Mouse (Mus musculus) common myeloid progenitor, adult 5-6 weeks (primary cell): Measurements from ENCODE around the gene Tgfbr2. TPM values are rescaled to one million over a fixed set of nuclear protein-coding genes. Genes with fewer than 3 reads are reported as not detected.

ENCODE experiments used
- ATAC-seq: replicated peaks from 2 replicates; pipeline ENCODE4 v1.8.0; 2016; ENCODE audit warnings: low read depth, mild to moderate bottlenecking, moderate TSS enrichment, inconsistent platforms; ENCODE audit not compliant: poor library complexity, severe bottlenecking
- total RNA-seq: library from RNA; stranded (forward); fragments of 200-1000, 187-1606 nt; gene quantifications from 2 replicates; pipeline ENCODE4 v1.2.3, GENCODE M21; 2017

Tgfbr2 gene
- total RNA-seq, 1 experiment from 2014 or later = 19.1 TPM

DNA sequence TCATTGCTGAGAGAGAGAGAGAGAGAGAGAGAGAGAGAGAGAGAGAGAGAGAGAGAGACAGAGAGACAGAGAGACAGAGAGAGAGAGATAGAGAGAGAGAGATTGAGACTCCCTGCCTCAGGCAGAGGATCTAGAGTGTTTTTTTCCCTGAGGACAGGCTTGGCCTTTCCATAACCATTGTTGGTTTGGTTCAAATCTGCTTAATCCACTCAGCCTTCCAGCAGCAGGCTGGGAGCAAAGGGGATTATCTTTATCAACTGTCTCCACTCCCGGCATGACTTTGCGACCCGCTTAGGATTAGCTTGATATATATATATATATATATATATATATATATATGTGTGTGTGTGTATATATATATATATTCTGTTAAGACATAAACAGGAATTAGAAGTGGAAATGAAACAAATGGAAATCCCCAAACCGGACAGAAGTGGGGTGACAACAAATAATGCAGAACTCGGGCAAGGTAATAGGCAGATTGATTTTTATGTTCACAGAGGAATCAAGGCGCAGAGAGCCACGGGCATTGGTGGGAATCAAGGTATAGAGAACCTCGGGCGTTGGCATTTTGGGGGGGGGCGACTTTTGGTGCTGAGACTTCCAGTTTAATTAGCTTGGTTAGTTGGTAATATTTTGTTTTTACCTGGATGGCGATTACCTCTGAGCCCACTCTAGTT, 22.5 kb upstream of the Tgfbr2 start:
- ATAC-seq = no peak

DNA sequence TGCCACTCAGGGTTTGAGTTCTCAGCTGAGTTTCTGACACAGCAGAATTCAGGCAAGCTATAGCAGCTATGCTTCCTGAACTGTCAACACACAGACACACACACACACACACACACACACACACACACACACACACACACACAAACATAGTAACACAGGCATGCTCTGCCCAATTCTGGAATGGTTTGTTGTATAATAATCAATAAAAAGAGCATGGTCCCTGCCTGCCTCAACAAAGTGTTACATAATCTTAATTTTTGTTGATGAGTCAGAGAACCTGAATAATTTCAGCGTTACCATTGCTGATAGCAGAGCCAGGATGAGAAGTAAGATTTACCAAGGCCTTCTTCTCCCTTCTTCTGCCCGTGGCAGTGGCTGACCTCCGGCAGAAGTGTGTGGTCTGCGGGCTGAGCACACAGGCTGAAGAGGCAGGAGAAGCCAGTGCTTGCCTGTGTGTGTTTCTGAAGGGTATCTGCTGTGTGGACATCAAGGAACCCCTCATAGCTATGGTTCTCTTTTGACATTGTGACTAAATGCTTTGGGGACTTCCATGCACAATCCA, 18.8 kb upstream of the Tgfbr2 start:
- ATAC-seq = peak; percentile 74

DNA sequence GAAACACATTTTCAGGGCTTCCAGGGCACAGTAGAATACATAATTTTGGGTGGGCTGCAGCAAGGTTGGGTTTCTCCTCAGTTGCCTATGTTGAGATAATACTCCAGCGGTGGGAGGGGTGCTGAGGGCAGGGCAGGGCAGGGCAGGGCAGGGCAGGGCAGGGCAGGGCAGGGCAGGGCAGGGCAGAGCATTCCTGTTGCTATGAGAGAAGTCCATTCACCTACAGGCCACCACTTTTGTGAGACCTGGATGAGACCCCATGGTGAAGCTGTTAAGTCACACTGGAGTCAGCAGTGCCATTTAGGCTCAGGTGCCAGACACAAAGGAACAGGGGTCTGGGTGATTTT, 18.3 kb upstream of the Tgfbr2 start:
- no peak for ATAC-seq

DNA sequence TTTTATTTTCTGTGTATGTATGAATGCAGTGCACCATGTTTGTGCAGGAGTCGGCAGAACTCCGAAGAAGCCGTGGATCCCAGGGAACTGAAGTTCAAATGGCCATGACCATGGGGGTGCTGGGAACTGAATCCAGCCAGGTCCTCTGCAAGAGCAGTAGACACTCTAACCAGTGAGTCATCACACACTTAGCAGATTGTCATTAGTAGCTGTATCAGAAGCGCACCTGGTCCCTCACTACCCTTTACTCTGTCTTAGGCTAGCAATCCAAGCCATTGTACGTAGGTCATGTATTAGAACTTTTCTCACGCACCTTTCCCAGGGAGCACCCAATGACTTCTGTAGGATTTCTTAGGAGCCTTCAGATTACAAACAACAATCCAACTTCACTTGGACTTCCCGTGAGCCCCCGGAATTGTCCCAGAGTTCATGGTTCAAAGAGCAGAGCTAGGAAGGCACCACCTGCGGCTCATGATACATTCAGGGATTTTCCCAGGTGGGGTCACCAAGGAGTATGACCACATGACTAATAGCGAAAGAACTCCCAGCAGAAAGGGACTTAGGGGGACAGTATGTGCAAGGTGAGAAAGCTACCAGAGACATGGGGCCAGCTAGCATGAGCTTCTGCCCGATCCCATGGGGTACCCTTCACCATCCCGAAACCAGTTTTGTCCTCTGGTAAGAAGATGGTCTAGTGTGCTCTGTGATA, 17.8 kb upstream of the Tgfbr2 start:
- ATAC-seq = no peak

DNA sequence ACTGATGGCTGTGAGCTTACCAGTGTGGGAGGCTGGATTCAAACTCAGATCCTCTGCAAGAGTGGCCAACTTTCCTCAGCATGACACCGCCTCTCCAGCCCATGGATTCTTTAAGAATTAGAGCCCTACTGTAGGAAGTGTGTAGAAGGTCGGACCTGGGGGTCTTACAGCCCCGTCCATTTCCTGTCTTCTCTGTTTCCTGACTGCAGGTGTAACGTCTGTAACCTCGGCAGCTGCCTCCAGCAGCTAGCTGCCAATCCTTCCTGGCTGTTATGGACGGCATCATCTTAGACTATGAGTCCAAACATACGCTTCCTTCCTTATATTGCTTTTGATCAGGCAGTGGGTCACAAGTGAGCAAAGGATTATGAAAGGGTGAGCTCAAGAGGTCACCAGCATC, 17.1 kb upstream of the Tgfbr2 start:
- ATAC-seq = no peak

DNA sequence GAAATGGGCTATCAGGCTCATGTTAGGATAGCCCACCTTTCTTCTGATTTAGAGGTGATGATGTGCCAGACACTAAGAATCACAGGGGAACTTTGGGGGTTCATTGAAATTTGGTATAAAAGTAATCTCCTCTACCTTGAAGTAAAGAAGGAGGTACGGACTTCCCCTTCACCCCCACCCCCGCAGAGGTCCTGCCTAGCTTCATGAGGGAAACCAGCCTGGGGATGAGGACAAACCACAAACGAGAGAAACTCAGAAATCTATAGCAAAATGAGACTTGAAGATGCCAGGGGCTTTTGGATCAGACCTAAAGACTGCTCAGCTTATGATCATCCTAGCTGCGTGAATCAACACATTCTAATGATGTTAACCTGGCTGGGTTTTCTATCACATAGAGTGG, 14.7 kb upstream of the Tgfbr2 start:
- no peak for ATAC-seq

DNA sequence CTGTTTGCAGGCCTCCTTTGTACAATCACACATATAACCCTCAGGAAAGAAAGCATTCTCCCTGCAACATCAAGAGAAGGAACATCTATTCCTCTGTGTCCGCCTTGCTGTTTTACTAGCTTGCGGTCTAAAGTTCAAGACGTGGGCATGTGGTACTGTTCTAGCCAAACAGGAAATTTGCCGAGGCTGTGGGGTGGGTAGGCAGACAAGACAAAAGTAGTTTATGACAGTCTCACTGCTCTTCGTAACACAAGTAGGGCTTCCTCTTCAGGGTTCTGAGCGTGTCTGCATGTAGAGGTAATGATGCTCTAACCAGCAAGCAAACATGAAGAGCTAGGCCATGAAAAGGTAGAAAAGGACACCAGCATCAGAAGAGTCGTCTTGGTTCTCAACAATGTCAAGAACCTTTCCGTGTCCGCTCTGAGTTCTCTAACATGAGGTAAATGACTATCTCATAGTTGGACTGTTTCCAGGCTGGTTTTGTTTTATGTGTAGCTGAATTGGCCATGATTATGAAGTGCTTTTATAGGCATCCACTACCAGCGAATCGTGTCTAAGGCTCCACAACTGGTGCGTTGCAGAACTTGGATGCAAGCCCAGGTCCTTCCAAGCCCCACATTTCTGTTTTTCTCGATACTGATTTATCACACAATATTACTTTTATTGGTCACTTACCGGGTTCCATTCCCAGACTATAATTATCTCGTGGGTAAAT, 13.9 kb upstream of the Tgfbr2 start:
- ATAC-seq = no peak

DNA sequence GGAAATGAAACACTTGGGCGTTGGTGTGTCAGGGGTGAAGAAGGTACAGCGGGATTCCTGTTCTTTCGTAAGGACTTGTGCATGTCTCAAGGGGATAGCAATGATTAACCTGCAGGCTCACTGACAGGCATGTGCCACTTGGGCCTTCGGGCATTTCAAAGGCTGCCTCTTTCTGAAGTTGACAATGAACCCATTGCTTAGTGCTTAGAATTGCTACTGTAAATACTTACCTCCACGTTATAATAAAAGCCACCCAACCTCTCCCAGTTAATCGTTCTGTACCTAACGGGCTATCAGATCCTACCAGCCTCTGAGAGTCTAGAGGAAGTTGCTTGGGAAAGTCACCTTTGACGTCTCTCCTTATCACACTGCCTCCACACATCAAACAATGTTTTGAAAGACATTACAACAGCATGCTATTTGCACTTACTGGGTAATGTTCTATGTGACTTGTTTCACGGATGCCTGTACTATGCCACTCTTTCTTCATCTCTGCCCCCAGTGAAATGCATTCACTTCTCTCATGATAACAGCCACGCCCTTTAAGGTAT, 12.1 kb upstream of the Tgfbr2 start:
- no peak; the same call in 1 of the 2 replicates for ATAC-seq

DNA sequence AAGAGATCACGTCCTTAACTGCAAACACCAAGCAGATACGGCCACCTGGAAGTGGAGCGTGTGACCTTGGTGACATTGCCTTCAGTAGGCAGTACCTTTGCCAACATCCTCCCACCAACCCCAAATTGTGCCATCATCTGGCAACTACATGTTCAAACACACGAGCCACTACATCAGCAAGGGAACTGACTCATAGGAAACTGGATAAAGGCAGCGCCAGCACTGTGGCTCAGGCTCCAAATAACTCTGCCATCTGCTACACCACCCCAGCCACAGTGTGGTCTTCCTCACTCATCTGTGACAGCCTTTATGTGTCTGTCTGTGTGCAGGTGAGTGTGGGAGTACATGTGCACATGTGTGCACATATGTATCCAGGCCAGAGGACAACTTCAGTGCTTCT, 9.7 kb upstream of the Tgfbr2 start:
- ATAC-seq = no peak

DNA sequence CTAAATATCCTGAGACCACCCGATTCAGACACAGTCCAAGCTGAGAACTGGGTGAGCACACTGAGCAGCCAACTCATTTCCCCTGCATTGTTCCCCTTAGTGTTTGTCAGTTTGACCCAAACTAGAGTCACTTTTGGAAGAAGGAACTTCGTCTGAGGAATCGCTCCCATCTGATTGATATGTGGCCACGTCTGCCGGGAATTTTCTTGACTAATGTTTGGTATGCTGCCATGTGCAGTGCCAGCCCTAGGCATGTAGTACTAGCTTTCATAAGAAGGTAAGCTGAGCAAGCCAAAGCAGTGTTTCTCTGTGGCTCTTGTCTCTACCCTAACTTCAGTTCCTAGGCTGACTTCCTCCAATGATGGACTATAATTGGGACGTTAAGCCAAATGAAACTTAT, 7.9 kb upstream of the Tgfbr2 start:
- ATAC-seq = no peak

DNA sequence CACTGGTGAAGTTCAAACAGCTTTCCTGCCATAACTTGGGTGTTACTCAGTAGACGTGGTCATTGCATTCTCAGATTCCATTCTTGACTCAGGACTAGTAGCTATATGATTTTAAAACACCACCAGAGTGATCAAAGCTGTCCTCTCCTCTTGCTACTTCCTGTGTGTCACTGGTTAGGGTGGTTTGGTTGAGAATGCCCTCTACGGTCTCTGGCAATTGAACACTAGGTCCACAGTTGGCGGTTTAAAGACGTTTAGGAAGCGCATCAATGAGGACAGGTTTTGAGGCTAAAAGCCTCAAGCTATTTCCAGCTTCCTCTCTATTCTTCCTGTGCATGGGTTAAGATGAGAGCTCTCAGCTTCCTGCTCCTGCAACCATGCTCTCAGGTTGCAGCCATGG, 6.4 kb upstream of the Tgfbr2 start:
- ATAC-seq = peak; percentile 16

DNA sequence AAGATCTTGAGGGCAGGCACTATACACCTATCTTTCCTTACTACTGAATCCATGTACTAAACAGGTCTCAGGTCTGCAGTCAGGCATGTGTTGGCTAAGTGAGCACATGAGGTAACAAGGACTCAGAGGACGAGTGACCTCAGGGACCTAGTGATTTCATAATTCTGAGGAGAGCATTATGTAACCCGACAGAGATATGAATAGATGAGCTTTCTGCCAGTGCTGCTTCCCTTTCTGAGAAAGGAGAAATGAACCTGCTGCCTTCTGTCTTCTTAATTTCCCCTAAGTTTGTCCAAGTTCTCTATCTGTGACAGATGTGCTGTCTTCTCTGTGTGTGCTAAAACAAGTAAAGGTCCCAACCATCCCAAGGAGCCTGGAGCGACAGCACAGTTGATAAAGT, 3.0 kb upstream of the Tgfbr2 start:
- peak; percentile 51 for ATAC-seq

DNA sequence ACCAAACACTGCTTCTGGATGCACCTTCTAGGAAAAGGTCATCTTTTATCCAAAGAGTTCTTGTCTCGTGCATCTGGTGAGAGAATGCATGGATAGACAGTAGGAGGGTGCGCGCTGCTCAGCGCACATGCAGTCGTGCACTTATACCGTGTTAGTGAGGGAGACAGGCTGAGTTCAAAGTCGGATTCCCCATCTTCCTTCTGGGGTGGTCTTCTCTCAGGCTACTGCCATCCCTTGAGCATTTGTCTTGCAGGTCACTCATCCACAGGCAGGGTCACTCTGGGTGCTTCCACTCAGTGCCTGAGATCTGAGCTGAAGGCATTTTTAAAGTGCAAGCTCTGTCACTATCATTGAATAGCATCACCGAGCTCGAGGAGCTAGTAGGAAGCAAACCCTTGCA, 1.9 kb upstream of the Tgfbr2 start:
- ATAC-seq = no peak

DNA sequence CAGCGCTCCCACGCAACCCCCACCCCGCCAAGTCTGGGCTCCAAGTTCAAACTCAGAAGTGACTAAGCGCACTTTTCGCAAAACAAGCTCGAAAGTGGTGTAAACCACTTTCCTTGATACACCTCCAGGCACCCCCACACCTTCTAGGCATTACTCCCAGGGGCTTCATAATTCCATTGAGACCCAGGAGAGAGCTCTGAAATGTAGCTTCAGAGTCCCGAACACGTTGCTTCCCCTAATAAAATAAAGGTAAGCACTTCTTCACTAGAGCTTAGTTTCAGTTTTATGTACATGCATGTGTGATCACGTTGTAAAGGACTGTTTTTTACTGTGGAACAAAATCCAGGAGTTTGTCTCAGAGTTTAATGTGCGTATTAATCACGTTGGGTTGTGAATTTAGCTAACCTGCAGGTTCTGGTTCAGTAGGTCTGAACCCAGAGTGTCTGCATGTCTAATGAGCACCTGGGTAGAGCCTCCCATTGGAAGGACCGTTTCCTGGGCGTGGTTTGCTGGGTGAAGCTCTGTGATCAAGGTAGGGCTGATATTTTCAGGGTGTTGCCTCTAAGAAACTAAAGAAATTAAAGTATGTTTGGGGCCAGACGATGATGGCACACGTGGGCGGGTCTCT, 442 bp upstream of the Tgfbr2 start:
- peak; percentile 26 for ATAC-seq

DNA sequence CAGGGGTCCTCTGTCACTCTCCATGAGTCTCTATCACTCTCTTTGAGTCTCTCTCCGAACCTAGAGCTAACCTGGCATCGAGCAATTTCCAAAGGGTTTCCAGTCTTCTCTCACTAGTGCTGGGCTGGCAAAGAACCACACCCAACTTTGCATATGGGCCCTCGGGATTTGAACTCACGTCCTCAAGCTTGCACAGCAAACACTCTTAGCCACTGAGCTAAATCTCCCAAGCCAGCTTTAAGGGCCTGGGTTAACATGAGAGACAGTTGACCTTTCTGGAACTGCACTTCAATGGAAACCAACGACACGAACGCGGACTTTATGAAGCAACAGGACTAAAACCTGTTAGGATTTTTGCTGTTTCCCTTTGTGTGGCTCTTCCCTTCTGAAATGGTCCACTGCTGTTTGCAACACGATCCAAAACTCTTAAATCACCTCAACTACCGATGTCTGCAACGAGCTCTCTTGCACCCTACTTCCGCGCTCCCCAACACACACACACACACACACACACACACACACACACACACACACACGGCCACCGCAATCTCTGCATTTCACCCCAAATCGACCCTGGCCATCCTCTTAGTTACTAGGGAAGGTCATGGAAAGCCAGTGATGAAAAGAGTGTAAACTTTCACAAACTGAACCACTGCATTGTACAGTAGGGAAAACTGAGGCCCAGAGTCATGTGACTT, 1.5 kb downstream of the Tgfbr2 start:
- ATAC-seq = no peak

DNA sequence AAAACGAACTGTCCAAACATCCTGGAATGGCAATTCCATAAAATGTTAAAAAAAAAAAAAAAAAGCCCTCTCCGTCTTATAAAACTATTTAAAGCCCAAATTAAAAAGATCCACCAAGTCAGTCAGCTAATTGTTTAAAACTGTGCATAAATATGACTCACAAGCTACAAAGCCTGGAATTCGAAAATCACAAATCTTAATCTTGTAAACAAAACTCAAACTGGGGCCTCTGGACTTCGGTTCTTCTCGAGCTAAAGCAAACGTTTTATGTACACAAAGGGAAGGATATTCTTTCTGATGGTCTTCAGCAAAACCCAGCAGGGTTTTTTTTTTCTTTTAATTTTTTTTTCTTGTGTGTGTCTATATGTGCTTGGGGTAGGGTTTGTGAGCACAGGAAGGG, 2.1 kb downstream of the Tgfbr2 start:
- ATAC-seq = no peak

DNA sequence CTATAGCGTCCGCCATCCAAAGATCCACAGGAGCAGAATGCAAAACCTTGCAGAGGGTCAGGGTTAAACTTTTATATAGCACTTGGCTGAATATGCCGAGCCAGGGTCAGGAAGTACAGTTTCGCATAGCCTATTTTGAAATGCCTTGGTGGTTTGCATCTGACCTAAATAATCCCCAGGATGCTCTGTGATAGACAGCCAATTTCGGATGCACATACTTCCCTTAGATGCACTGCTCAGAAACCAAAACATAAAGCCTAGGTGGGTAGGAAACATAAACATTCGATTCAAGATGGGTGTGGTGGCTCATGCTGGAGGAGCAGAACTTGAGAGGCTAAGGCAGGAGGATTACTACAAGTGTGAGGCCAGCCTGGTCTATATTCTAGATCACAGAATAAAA, 6.1 kb downstream of the Tgfbr2 start:
- ATAC-seq = peak; percentile 35

DNA sequence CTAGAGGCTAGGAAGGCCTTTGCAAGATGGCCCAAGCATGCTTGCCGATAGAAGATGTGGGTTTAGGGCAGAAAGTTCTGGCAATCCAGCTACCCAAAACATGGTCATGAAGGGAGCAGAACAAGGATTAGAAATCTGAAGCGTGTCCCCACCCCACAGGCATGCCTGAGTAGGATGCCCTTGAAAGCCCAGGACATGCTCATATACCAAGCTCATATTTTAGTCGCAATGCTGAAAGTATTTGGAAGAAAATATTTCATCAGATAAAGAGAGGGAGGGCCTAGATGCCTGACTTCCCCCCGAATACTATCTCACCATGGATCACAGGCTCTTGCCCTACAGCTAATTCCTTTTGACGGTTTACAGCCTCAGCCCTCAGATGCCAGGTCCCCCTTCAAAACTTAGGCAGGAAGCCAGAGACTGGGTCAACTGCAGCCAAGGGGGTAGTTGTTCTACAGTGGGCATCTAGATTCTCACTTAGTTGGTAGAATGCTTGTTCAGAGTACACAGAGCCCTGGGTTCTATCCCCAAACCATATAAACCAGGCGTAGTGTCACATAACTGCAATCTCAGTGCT, 7.8 kb downstream of the Tgfbr2 start:
- ATAC-seq = peak; percentile 23

DNA sequence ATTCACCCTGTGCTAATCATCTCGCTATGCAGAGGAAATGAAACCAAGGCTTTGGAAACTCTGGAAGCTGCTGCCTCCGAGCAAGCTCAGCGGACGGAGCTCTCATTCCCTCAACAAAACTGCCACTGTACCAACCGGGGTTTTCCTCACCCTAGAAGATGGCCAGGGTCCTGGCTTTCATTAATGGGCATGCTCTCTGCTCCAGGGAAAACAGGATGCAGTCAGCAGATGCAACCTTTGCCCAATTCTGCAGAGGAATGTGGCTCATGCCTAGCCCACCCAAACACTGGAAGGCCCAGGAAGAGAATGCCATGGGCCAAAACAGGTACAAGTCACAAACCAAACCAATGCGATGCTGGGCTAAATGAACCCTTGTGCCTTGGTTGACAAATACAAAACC, 8.8 kb downstream of the Tgfbr2 start:
- ATAC-seq = no peak
